Mouse (Mus musculus): ENCODE data around the gene Tef. TPM values are rescaled to one million over a fixed set of nuclear protein-coding genes. Genes with fewer than 3 reads are reported as not detected.

The Tef gene
- polyA plus RNA-seq, 1 experiment from 2014 or later = 17.9 TPM

DNA sequence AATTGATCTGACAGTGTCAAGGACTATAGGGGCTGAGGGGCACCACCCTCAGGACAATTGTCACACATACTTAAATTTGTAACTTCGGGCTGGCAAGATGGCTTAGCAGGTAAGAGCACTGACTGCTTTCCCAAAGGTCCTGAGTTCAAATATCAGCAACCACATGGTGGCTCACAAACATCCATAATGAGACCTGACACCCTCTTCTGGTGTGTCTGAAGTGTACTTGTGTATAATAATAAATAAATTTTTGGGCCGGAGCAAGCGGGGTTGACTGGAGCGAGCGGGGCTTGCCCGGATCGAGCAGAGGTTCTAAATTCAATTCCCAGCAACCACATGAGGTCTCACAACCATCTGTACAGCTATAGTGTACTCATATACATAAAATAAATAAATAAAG, 38.1 kb downstream of the Tef start:
- H3K27me3 ChIP-seq (ENCODE audit: insufficient read depth, low read length) = no peaks in the 10 kb centered on the region
- 84% methylated on average over 7 of the region's 7 CpGs for WGBS
- H3K9ac ChIP-seq (ENCODE audit: low read depth, low read length) = no peak overlapping the region
- H3K4me2 ChIP-seq (ENCODE audit: low read length) = no peak overlapping the region
- H3K4me3 ChIP-seq (replicated peaks; ENCODE audit: low read depth, low read length) = no peak overlapping the region
- H3K4me1 ChIP-seq (replicated peaks; ENCODE audit: insufficient read depth, low read length) = peaks cover 19% of the 10 kb centered on the region
- no peak overlapping the region for H3K27ac ChIP-seq
- DNase-seq (ENCODE audit: low spot score) (no peak), ATAC-seq (replicated peaks; ENCODE audit: low FRiP score, low read depth) (no peak)
- H3K36me3 ChIP-seq (ENCODE audit: insufficient read depth, low read length) = no peaks in the 10 kb centered on the region
- TF ChIP-seq CTCF (IDR thresholded peaks at IDR 0.05; ENCODE audit: low read depth) = no peak
- H3K9me3 ChIP-seq (replicated peaks; ENCODE audit: low read length) = no peaks in the 10 kb centered on the region

DNA sequence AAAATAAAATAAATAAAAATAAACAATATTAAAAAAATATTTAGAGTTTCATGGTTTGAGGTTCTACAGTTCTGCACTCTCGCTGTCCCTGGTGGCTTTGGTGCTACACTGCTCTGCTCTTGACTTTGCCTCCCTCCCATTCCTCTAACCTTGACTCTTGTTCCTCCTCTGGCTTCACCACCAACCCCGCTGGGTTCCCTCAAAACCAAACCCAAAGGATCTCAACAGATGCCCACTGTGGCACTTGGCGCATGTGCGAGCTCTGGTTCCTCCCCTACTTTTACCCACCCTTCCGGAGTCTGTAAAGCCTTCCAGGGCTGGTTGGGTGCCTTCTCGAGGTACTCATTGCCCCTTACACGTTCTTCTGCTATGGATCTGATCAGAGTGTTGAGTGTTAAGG, 40.1 kb downstream of the Tef start:
- Histone ChIP-seq H3K4me3 (replicated peaks; ENCODE audit: low read depth, low read length) (no peak overlapping the region), H3K4me1 (replicated peaks; ENCODE audit: insufficient read depth, low read length) (0 out of 2 replicates have a peak, but pooled peaks cover 4% of the 10 kb centered on the region), H3K36me3 (ENCODE audit: insufficient read depth, low read length) (peaks cover 4% of the 10 kb centered on the region; the same call in 1 of the 2 replicates), H3K9me3 (replicated peaks; ENCODE audit: low read length) (no peaks in the 10 kb centered on the region), H3K27ac (no peak overlapping the region), H3K4me2 (ENCODE audit: low read length) (no peak overlapping the region), H3K9ac (ENCODE audit: low read depth, low read length) (no peak overlapping the region), H3K27me3 (ENCODE audit: insufficient read depth, low read length) (no peaks in the 10 kb centered on the region)
- 89% methylated on average over 7 of the region's 7 CpGs for WGBS
- no peak for DNase-seq (ENCODE audit: low spot score)
- TF ChIP-seq CTCF (IDR thresholded peaks at IDR 0.05; ENCODE audit: low read depth) = no peak
- no peak for ATAC-seq (replicated peaks; ENCODE audit: low FRiP score, low read depth)

- Histone ChIP-seq H3K4me3 (replicated peaks; ENCODE audit: low read depth, low read length) (no peak overlapping the region), H3K4me1 (replicated peaks; ENCODE audit: insufficient read depth, low read length) (no peaks in the 10 kb centered on the region), H3K4me2 (ENCODE audit: low read length) (no peak overlapping the region), H3K27me3 (ENCODE audit: insufficient read depth, low read length) (no peaks in the 10 kb centered on the region), H3K27ac (peak overlapping the region; percentile 58), H3K9ac (ENCODE audit: low read depth, low read length) (no peak overlapping the region), H3K36me3 (ENCODE audit: insufficient read depth, low read length) (peaks cover 17% of the 10 kb centered on the region; the same call in 1 of the 2 replicates), H3K9me3 (replicated peaks; ENCODE audit: low read length) (no peaks in the 10 kb centered on the region)
- no peak for TF ChIP-seq CTCF (IDR thresholded peaks at IDR 0.05; ENCODE audit: low read depth)
- DNase-seq (ENCODE audit: low spot score) (no peak), ATAC-seq (replicated peaks; ENCODE audit: low FRiP score, low read depth) (0 out of 2 replicates have a peak, but pooled peaks have one; percentile 30)
- WGBS = 52% methylated on average over 5 of the region's 5 CpGs
Observed at GRCm38 (mm10) chr15:81845033-81845625, 42.9 kb downstream of the Tef start.

DNA sequence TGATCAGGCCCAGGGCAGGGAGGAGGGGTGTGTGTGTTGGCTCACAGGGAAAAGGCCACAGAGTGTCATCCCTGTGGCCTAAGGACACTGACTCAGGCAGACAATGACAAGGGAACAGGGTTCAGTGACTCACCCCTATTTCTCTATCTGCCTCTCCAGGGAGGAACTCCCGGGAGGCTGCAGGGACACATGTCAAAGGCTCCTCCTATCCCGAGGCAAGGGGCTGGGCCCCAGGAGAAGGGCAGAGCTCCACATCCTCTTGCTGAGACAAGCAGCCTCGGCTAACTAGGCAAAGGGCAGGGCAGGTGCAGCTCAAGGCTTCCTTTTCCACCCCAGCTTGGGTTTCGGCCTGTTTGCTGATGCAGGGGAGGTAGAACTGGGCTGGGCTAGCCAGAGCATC, 43.5 kb downstream of the Tef start:
- peak overlapping the region; percentile 58 for H3K27ac ChIP-seq
- peaks cover 23% of the 10 kb centered on the region; the same call in 1 of the 2 replicates for H3K36me3 ChIP-seq (ENCODE audit: insufficient read depth, low read length)
- no peak overlapping the region for H3K9ac ChIP-seq (ENCODE audit: low read depth, low read length)
- no peaks in the 10 kb centered on the region for H3K27me3 ChIP-seq (ENCODE audit: insufficient read depth, low read length)
- H3K9me3 ChIP-seq (replicated peaks; ENCODE audit: low read length) = no peaks in the 10 kb centered on the region
- peak; percentile 42 for DNase-seq (ENCODE audit: low spot score)
- H3K4me3 ChIP-seq (replicated peaks; ENCODE audit: low read depth, low read length) = no peak overlapping the region
- WGBS = 12% methylated on average over 4 of the region's 4 CpGs
- ATAC-seq (replicated peaks; ENCODE audit: low FRiP score, low read depth) = peak; percentile 83
- TF ChIP-seq CTCF (IDR thresholded peaks at IDR 0.05; ENCODE audit: low read depth) = no peak
- H3K4me2 ChIP-seq (ENCODE audit: low read length) = no peak overlapping the region
- no peaks in the 10 kb centered on the region for H3K4me1 ChIP-seq (replicated peaks; ENCODE audit: insufficient read depth, low read length)

- 81% methylated on average over 9 of the region's 9 CpGs for WGBS
- no peak overlapping the region for H3K4me3 ChIP-seq (replicated peaks; ENCODE audit: low read depth, low read length)
- H3K36me3 ChIP-seq (ENCODE audit: insufficient read depth, low read length) = peaks cover 33% of the 10 kb centered on the region
- H3K9me3 ChIP-seq (replicated peaks; ENCODE audit: low read length) = no peaks in the 10 kb centered on the region
- no peak overlapping the region for H3K4me2 ChIP-seq (ENCODE audit: low read length)
- DNase-seq (ENCODE audit: low spot score) (no peak), ATAC-seq (replicated peaks; ENCODE audit: low FRiP score, low read depth) (no peak)
- no peaks in the 10 kb centered on the region for H3K27me3 ChIP-seq (ENCODE audit: insufficient read depth, low read length)
- no peak for TF ChIP-seq CTCF (IDR thresholded peaks at IDR 0.05; ENCODE audit: low read depth)
- H3K9ac ChIP-seq (ENCODE audit: low read depth, low read length) = no peak overlapping the region
- H3K4me1 ChIP-seq (replicated peaks; ENCODE audit: insufficient read depth, low read length) = no peaks in the 10 kb centered on the region
- H3K27ac ChIP-seq = no peak overlapping the region
Observed at GRCm38 (mm10) chr15:81846755-81847154, 44.5 kb downstream of the Tef start.

- H3K27me3 ChIP-seq (ENCODE audit: insufficient read depth, low read length) = no peaks in the 10 kb centered on the region
- no peak for TF ChIP-seq CTCF (IDR thresholded peaks at IDR 0.05; ENCODE audit: low read depth)
- H3K36me3 ChIP-seq (ENCODE audit: insufficient read depth, low read length) = peaks cover 37% of the 10 kb centered on the region
- no peak overlapping the region for H3K4me2 ChIP-seq (ENCODE audit: low read length)
- no peak for ATAC-seq (replicated peaks; ENCODE audit: low FRiP score, low read depth)
- H3K9me3 ChIP-seq (replicated peaks; ENCODE audit: low read length) = no peaks in the 10 kb centered on the region
- no peaks in the 10 kb centered on the region for H3K4me1 ChIP-seq (replicated peaks; ENCODE audit: insufficient read depth, low read length)
- DNase-seq (ENCODE audit: low spot score) = no peak
- H3K9ac ChIP-seq (ENCODE audit: low read depth, low read length) = no peak overlapping the region
- 90% methylated on average over 4 of the region's 4 CpGs for WGBS
- no peak overlapping the region for H3K27ac ChIP-seq
- H3K4me3 ChIP-seq (replicated peaks; ENCODE audit: low read depth, low read length) = no peak overlapping the region
Observed at GRCm38 (mm10) chr15:81847161-81847560, 44.9 kb downstream of the Tef start.

DNA sequence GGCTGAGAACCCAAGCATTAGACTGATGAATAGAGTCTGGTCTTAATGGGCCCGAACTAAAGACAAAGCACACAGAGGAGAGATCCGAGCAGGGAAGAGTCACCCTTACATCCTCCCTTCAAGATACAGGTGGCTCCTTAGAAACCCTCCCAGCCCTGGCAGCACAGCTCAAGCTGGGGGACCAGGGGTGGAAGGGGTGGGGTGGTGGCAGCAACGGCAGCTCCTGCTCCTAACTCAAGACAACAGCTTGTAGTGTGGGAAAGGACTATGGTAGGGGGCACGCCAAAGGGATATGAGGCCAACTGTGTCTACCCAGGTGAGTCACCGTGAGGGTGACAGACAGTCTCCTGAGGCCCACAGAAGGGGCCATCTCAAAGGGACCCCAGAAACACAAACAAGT, 45.6 kb downstream of the Tef start:
- no peak overlapping the region for H3K9ac ChIP-seq (ENCODE audit: low read depth, low read length)
- 78% methylated on average over 5 of the region's 5 CpGs for WGBS
- TF ChIP-seq CTCF (IDR thresholded peaks at IDR 0.05; ENCODE audit: low read depth) = no peak
- DNase-seq (ENCODE audit: low spot score) (no peak), ATAC-seq (replicated peaks; ENCODE audit: low FRiP score, low read depth) (no peak)
- H3K27ac ChIP-seq = no peak overlapping the region
- H3K36me3 ChIP-seq (ENCODE audit: insufficient read depth, low read length) = peaks cover 37% of the 10 kb centered on the region
- H3K4me3 ChIP-seq (replicated peaks; ENCODE audit: low read depth, low read length) = no peak overlapping the region
- no peaks in the 10 kb centered on the region for H3K4me1 ChIP-seq (replicated peaks; ENCODE audit: insufficient read depth, low read length)
- no peaks in the 10 kb centered on the region for H3K9me3 ChIP-seq (replicated peaks; ENCODE audit: low read length)
- H3K27me3 ChIP-seq (ENCODE audit: insufficient read depth, low read length) = no peaks in the 10 kb centered on the region
- no peak overlapping the region for H3K4me2 ChIP-seq (ENCODE audit: low read length)

Measured in kidney, postnatal 0 days (tissue).